Mouse (Mus musculus): ENCODE measurements around the gene Srrm4. TPM values are rescaled to one million over a fixed set of nuclear protein-coding genes. Genes with fewer than 3 reads are reported as not detected.
A peak's percentile ranks its signal among the peaks of the same experiment; 100 is the strongest.

The Srrm4 gene
- polyA plus RNA-seq, 1 experiment, result 0.06 TPM

DNA sequence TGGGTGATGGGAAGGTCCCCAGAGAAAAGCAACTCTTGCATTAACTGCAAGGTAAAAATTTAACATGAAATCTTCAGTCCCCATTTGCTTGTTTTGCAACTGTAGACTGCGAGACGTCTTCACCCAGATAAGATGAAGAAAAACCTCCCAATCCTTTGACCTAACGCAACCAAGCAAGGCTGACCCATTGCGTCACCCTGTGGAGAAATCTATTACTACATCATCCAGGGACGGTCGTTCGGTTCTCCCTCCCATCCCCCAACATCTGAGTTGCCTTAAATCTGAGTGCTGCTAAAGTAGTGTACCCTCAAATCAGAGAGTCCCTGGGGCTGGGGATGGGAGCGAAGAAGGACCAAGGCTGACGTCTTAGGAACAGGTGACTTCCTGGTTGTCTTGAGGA, 182.7 kb downstream of the Srrm4 start:
- H3K4me1 ChIP-seq (ENCODE audit: control insufficient read depth, insufficient read depth, insufficient read length, low read length), result no peaks in the 10 kb centered on the region
- H3K27me3 ChIP-seq (ENCODE audit: control insufficient read depth, insufficient read depth, low read length), result no peaks in the 10 kb centered on the region
- 67% methylated on average over 9 of the region's 9 CpGs for WGBS
- H3K27ac ChIP-seq (ENCODE audit: insufficient read depth, low read depth, low read length), result no peak overlapping the region
- H3K4me3 ChIP-seq (ENCODE audit: low read depth, low read length), result no peak overlapping the region
- H3K36me3 ChIP-seq (ENCODE audit: control insufficient read depth, insufficient read depth, low read length), result no peaks in the 10 kb centered on the region
- TF ChIP-seq POLR2A (IDR thresholded peaks at IDR 0.05; ENCODE audit: low read depth, low read length) (no peak), CTCF (IDR thresholded peaks at IDR 0.05; ENCODE audit: extremely low read depth, insufficient read length, insufficient replicate concordance, low read depth, low read length) (no peak)

- H3K27me3 ChIP-seq (ENCODE audit: control insufficient read depth, insufficient read depth, low read length), result no peaks in the 10 kb centered on the region
- H3K4me1 ChIP-seq (ENCODE audit: control insufficient read depth, insufficient read depth, insufficient read length, low read length), result no peaks in the 10 kb centered on the region
- H3K36me3 ChIP-seq (ENCODE audit: control insufficient read depth, insufficient read depth, low read length), result no peaks in the 10 kb centered on the region
- 4% methylated on average over 6 of the region's 6 CpGs for WGBS
- H3K4me3 ChIP-seq (ENCODE audit: low read depth, low read length), result no peak overlapping the region
- H3K27ac ChIP-seq (ENCODE audit: insufficient read depth, low read depth, low read length), result peak overlapping the region; percentile 56
- TF ChIP-seq POLR2A (IDR thresholded peaks at IDR 0.05; ENCODE audit: low read depth, low read length) (no peak), CTCF (IDR thresholded peaks at IDR 0.05; ENCODE audit: extremely low read depth, insufficient read length, insufficient replicate concordance, low read depth, low read length) (no peak)
Observed at GRCm38 (mm10) chr5:116407936-116408335, 183.7 kb downstream of the Srrm4 start.

DNA sequence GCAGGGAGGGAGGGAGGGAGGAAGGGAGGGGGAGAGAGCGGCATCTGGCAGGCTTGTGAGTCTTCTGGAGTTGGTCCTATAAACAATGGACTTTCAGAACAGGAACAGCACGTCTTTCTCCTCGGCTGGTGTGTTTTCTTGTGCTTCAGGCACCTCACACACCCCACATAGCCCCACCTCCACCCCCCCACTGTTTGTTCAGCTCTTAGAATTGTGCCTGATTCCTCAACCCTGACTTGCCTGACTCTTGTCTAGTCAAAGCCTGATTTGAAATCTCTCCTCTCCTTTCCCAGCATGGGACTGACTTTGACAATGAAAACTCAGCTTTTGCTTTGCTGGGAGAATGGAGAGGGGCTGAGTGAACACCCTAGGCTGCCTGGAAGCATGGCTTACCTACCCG, 184.3 kb downstream of the Srrm4 start:
- H3K27me3 ChIP-seq (ENCODE audit: control insufficient read depth, insufficient read depth, low read length), result no peaks in the 10 kb centered on the region
- peak overlapping the region; percentile 56 for H3K27ac ChIP-seq (ENCODE audit: insufficient read depth, low read depth, low read length)
- no peak overlapping the region for H3K4me3 ChIP-seq (ENCODE audit: low read depth, low read length)
- WGBS, result 20% methylated on average over 4 of the region's 4 CpGs
- no peak for TF ChIP-seq CTCF (IDR thresholded peaks at IDR 0.05; ENCODE audit: extremely low read depth, insufficient read length, insufficient replicate concordance, low read depth, low read length)
- TF ChIP-seq POLR2A (IDR thresholded peaks at IDR 0.05; ENCODE audit: low read depth, low read length), result no peak
- H3K4me1 ChIP-seq (ENCODE audit: control insufficient read depth, insufficient read depth, insufficient read length, low read length), result no peaks in the 10 kb centered on the region
- no peaks in the 10 kb centered on the region for H3K36me3 ChIP-seq (ENCODE audit: control insufficient read depth, insufficient read depth, low read length)

GRCm38 (mm10) chr5:116406507-116406906, 185.1 kb downstream of the Srrm4 start:
- no peak for TF ChIP-seq POLR2A (IDR thresholded peaks at IDR 0.05; ENCODE audit: low read depth, low read length)
- TF ChIP-seq CTCF (IDR thresholded peaks at IDR 0.05; ENCODE audit: extremely low read depth, insufficient read length, insufficient replicate concordance, low read depth, low read length), result no peak
- Histone ChIP-seq H3K36me3 (ENCODE audit: control insufficient read depth, insufficient read depth, low read length) (no peaks in the 10 kb centered on the region), H3K4me1 (ENCODE audit: control insufficient read depth, insufficient read depth, insufficient read length, low read length) (no peaks in the 10 kb centered on the region), H3K27ac (ENCODE audit: insufficient read depth, low read depth, low read length) (no peak overlapping the region), H3K4me3 (ENCODE audit: low read depth, low read length) (no peak overlapping the region), H3K27me3 (ENCODE audit: control insufficient read depth, insufficient read depth, low read length) (no peaks in the 10 kb centered on the region)
- 47% methylated on average over 3 of the region's 3 CpGs for WGBS

- no peak overlapping the region for H3K27ac ChIP-seq (ENCODE audit: insufficient read depth, low read depth, low read length)
- 93% methylated on average over 1 of the region's 1 CpGs for WGBS
- no peaks in the 10 kb centered on the region for H3K4me1 ChIP-seq (ENCODE audit: control insufficient read depth, insufficient read depth, insufficient read length, low read length)
- H3K4me3 ChIP-seq (ENCODE audit: low read depth, low read length), result no peak overlapping the region
- H3K36me3 ChIP-seq (ENCODE audit: control insufficient read depth, insufficient read depth, low read length), result no peaks in the 10 kb centered on the region
- no peaks in the 10 kb centered on the region for H3K27me3 ChIP-seq (ENCODE audit: control insufficient read depth, insufficient read depth, low read length)
- TF ChIP-seq CTCF (IDR thresholded peaks at IDR 0.05; ENCODE audit: extremely low read depth, insufficient read length, insufficient replicate concordance, low read depth, low read length) (no peak), POLR2A (IDR thresholded peaks at IDR 0.05; ENCODE audit: low read depth, low read length) (no peak)
Observed at GRCm38 (mm10) chr5:116405934-116406333, 185.7 kb downstream of the Srrm4 start.

DNA sequence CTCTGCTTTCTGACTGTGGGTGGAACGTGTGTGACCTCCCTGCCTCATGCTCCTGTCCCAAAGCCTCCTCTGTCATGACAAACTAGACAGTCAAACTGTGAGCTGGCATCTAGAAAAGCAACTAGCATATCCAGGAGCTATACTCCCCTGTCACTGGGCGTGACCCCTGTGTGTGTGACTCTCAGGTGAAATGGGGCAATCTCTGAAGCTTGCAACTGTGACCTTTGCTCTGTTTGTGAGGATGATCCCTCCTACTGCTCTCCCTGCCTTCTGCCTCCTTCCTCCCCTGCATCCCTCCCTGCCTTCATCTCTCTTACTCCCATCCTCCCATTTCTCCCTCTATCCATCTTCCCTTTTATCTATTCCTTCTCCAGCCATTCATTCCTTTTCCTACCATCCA, 187.6 kb downstream of the Srrm4 start:
- H3K4me1 ChIP-seq (ENCODE audit: control insufficient read depth, insufficient read depth, insufficient read length, low read length), result no peaks in the 10 kb centered on the region
- WGBS, result 68% methylated on average over 2 of the region's 2 CpGs
- no peak overlapping the region for H3K4me3 ChIP-seq (ENCODE audit: low read depth, low read length)
- no peaks in the 10 kb centered on the region for H3K27me3 ChIP-seq (ENCODE audit: control insufficient read depth, insufficient read depth, low read length)
- no peaks in the 10 kb centered on the region for H3K36me3 ChIP-seq (ENCODE audit: control insufficient read depth, insufficient read depth, low read length)
- H3K27ac ChIP-seq (ENCODE audit: insufficient read depth, low read depth, low read length), result no peak overlapping the region
- no peak for TF ChIP-seq POLR2A (IDR thresholded peaks at IDR 0.05; ENCODE audit: low read depth, low read length)
- TF ChIP-seq CTCF (IDR thresholded peaks at IDR 0.05; ENCODE audit: extremely low read depth, insufficient read length, insufficient replicate concordance, low read depth, low read length), result no peak

DNA sequence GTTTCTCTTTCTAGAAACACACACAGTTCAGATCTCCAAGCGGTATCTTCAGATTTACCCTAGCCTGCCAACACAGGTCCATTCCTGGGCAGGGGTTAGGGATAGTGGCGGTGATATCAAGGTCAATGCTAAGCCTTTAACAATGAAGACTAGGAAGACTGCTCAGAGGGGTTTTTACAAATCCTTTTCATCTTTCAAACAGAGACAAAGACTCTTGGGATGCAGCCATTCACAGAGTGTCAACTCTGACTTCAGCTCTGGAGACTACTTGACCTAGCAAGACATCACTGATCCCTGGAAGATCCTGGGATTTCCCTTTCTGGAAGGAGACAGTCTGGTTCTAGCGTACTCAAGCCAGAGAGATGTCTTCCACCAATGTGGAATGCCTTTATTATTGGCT, 190.8 kb downstream of the Srrm4 start:
- no peak for TF ChIP-seq CTCF (IDR thresholded peaks at IDR 0.05; ENCODE audit: extremely low read depth, insufficient read length, insufficient replicate concordance, low read depth, low read length)
- no peak for TF ChIP-seq POLR2A (IDR thresholded peaks at IDR 0.05; ENCODE audit: low read depth, low read length)
- no peaks in the 10 kb centered on the region for H3K27me3 ChIP-seq (ENCODE audit: control insufficient read depth, insufficient read depth, low read length)

More for the DNA sequence above, 190.8 kb downstream of the Srrm4 start:
- H3K4me3 ChIP-seq (ENCODE audit: low read depth, low read length), result no peak overlapping the region
- H3K36me3 ChIP-seq (ENCODE audit: control insufficient read depth, insufficient read depth, low read length), result no peaks in the 10 kb centered on the region
- 81% methylated on average over 3 of the region's 3 CpGs for WGBS
- no peak overlapping the region for H3K27ac ChIP-seq (ENCODE audit: insufficient read depth, low read depth, low read length)
- no peaks in the 10 kb centered on the region for H3K4me1 ChIP-seq (ENCODE audit: control insufficient read depth, insufficient read depth, insufficient read length, low read length)

Measured in small intestine, adult 2 months (tissue).